Mouse (Mus musculus) forebrain, embryonic 15.5 days (tissue): ENCODE data around the gene Zfp652. TPM values are rescaled to one million over a fixed set of nuclear protein-coding genes. Genes with fewer than 3 reads are reported as not detected.
A peak's percentile ranks its signal among the peaks of the same experiment; 100 is the strongest.
"Not testable (repeated sequence)": the region's sequence is repeated elsewhere in the genome, so short reads cannot be mapped to it uniquely, and the experiment has no call there.

Experiments
- ATAC-seq: fragments of 200-750 bp; cut with Nextera tagmentation; replicated peaks from 2 replicates; pipeline ENCODE4 v1.8.0; 2017; ENCODE audit warnings: mild to moderate bottlenecking, moderate TSS enrichment, moderate library complexity
- H3K27ac ChIP-seq: fragments of 300-500 bp; sonication (generic); replicated peaks from 2 replicates; pipeline ENCODE4 v1.5.1; 2015; ENCODE audit warnings: mild to moderate bottlenecking, inconsistent platforms
- H3K27me3 ChIP-seq: fragments of 300-500 bp; sonication (generic); 2 replicates; pipeline ENCODE4 v1.6.1; 2015; ENCODE audit warnings: inconsistent platforms
- H3K36me3 ChIP-seq: fragments of 300-500 bp; sonication (generic); 2 replicates; pipeline ENCODE4 v1.6.1; 2015; ENCODE audit warnings: mild to moderate bottlenecking, inconsistent platforms
- H3K4me1 ChIP-seq: fragments of 300-500 bp; sonication (generic); 2 replicates; pipeline ENCODE4 v1.6.1; 2015; ENCODE audit warnings: inconsistent platforms
- H3K4me2 ChIP-seq: fragments of 300-500 bp; sonication (generic); replicated peaks from 2 replicates; pipeline ENCODE4 v1.6.1; 2015; ENCODE audit warnings: mild to moderate bottlenecking, inconsistent platforms
- H3K4me3 ChIP-seq: fragments of 300-500 bp; sonication (generic); 2 replicates; pipeline ENCODE4 v1.5.1; 2015; ENCODE audit warnings: mild to moderate bottlenecking, inconsistent platforms
- H3K9ac ChIP-seq: fragments of 300-500 bp; sonication (generic); replicated peaks from 2 replicates; pipeline ENCODE4 v1.6.1; 2015; ENCODE audit warnings: mild to moderate bottlenecking, inconsistent platforms
- H3K9me3 ChIP-seq: fragments of 300-500 bp; sonication (generic); 2 replicates; pipeline ENCODE4 v1.6.1; 2016; ENCODE audit warnings: inconsistent platforms
- WGBS: fragments of 180-500 bp; shearing (Covaris S2); methylation state at CpG from one replicate; pipeline ENCODE4 v1.1.7; 2015; ENCODE audit warnings: mixed read lengths; 5-methylcytosine and 5-hydroxymethylcytosine counted together
- polyA plus RNA-seq: library from polyadenylated mRNA; unstranded; fragments of >200 nt; fragmentation: Nextera tagmentation; extraction: Ambion mirVana; gene quantifications from 2 replicates; pipeline ENCODE4 v1.2.1, GENCODE M21; 2015

Gene Zfp652
- polyA plus RNA-seq, 1 experiment from 2014 or later, result 35.4 TPM

DNA sequence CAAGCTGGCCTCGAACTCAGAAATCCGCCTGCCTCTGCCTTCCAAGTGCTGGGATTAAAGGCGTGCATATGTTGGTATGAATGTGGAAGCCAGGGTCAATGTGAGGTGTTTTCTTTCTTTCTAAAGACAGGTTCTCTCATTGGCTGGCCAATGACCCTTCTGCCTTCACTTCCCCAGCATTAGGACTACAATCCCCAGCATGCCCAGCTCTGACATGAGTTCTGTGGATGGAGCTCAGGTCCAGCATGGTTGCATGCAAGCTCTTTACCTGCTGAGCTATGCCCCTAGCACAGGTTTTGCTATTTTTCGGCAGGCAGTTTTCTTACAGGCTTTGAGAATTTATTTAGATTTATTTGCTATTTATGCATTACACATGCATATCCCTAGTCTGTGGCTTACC lies 144.8 kb downstream of the Zfp652 start:
- no peak for ATAC-seq
- H3K9ac ChIP-seq, result no peak overlapping the region
- 0 out of 2 replicates have a peak overlapping the region, but pooled peaks have one; percentile 93 for H3K27ac ChIP-seq
- peaks cover 15% of the 10 kb centered on the region for H3K4me1 ChIP-seq
- no peaks in the 10 kb centered on the region for H3K36me3 ChIP-seq
- H3K9me3 ChIP-seq, result 0 out of 2 replicates have a peak, but pooled peaks cover 4% of the 10 kb centered on the region
- H3K27me3 ChIP-seq, result no peaks in the 10 kb centered on the region
- 85% methylated on average over 4 of the region's 4 CpGs for WGBS
- peak overlapping the region; percentile 87 for H3K4me3 ChIP-seq
- H3K4me2 ChIP-seq, result peak overlapping the region; percentile 63

DNA sequence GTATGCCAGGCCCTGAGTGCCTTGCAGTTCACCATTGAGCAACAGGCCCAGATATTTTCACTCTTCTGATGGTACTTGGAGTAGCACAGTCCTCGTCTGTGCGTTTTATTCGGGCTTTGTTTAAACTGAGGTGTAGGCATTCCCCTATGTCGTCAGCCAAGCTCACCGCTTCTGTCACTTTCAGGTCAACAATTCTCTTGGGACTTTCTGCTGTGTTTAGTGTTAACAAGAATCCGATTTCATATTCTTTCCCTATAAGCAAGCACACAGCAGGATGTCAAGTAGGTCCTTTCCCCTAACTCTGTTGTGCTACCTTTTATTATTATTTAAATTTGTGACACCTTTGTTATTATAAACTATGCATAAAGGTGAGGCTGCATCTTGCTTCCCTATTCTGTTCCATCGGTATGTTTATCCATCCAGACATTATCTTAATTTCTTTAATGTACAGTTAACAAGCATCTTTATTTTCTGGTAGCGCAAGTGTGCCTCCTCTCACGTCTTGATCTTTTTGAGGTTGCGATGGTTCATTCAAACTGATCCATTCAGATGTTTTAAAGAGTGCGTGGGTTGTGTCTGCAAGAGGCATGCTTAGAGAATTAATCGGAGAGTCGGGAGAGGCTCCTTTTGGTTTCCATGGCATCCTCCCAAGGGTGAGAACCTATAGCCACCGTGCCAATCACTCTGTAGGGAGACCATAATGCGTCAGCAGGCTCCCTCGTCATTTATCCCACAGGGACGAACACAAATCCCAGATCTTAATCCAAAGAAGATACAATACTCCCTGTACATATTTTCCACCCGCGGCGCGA lies 145.4 kb downstream of the Zfp652 start:
- Histone ChIP-seq H3K4me1 (peaks cover 15% of the 10 kb centered on the region), H3K4me3 (peak overlapping the region; percentile 87), H3K9me3 (0 out of 2 replicates have a peak, but pooled peaks cover 4% of the 10 kb centered on the region), H3K36me3 (no peaks in the 10 kb centered on the region), H3K27ac (peak overlapping the region; percentile 93), H3K9ac (peak overlapping the region; percentile 63), H3K27me3 (no peaks in the 10 kb centered on the region), H3K4me2 (peak overlapping the region; percentile 63)
- WGBS, result 14% methylated on average over 21 of the region's 21 CpGs
- ATAC-seq, result peak; percentile 14; the same call in 1 of the 2 replicates

DNA sequence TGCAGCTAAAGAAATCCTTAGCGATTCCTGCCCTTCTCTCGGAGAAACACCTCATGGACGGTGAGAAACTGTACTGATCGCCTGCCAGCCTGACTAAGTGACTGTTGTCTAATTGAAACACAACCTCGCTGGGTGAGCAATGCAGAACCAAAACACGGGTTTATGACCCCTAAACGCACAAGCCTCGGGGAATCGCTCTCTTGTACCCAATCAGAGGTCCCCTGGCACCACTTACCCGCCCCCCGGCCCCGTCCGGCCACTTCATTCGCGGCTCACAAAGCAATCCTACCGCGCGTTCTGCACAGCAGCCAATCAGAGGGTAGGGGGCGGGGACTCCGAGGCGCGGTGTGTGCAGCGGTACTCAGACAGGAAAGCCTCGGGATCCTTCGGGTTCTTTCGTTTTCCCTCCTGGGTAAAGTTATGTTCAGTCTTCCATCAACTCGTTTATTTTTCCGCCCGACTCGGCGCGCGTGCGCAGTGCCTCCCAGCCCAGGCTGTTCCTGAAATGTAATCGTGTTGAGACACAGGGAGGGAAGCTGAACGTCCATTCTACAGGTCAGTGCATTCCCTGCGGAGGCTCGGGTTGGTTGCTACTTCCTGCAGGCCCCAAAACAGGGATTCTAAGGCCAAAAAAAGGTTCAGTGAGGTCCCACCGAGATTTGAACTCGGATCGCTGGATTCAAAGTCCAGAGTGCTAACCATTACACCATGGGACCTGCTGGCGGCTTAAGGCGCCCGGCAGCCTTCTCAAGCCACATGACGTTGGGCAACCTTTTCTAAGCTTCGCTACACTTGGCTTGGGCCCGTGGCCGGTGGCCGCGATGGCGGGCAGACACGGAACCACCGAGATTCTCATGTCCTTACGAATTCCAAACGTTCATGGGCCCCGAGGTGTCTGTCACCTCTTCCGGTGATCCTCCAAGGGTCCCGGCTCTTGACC lies 146.3 kb downstream of the Zfp652 start:
- H3K4me1 ChIP-seq, result peaks cover 15% of the 10 kb centered on the region
- H3K36me3 ChIP-seq, result no peaks in the 10 kb centered on the region
- peak overlapping the region; percentile 63 for H3K9ac ChIP-seq
- H3K9me3 ChIP-seq, result no peaks in the 10 kb centered on the region
- H3K27ac ChIP-seq, result peak overlapping the region; percentile 93
- H3K27me3 ChIP-seq, result no peaks in the 10 kb centered on the region
- H3K4me2 ChIP-seq, result peak overlapping the region; percentile 63
- under 1% methylated on average over 58 of the region's 58 CpGs for WGBS
- peak; percentile 100 for ATAC-seq
- H3K4me3 ChIP-seq, result peak overlapping the region; percentile 87

GRCm38 (mm10) chr11:95859468-95859855 lies 147.0 kb downstream of the Zfp652 start:
- H3K27ac ChIP-seq, result peak overlapping the region; percentile 93
- peak overlapping the region; percentile 63 for H3K4me2 ChIP-seq
- no peaks in the 10 kb centered on the region for H3K9me3 ChIP-seq
- H3K4me3 ChIP-seq, result peak overlapping the region; percentile 87
- under 1% methylated on average over 35 of the region's 35 CpGs for WGBS
- ATAC-seq, result peak; percentile 66
- H3K4me1 ChIP-seq, result peaks cover 15% of the 10 kb centered on the region
- H3K27me3 ChIP-seq, result no peaks in the 10 kb centered on the region
- peak overlapping the region; percentile 58 for H3K9ac ChIP-seq
- H3K36me3 ChIP-seq, result no peaks in the 10 kb centered on the region

DNA sequence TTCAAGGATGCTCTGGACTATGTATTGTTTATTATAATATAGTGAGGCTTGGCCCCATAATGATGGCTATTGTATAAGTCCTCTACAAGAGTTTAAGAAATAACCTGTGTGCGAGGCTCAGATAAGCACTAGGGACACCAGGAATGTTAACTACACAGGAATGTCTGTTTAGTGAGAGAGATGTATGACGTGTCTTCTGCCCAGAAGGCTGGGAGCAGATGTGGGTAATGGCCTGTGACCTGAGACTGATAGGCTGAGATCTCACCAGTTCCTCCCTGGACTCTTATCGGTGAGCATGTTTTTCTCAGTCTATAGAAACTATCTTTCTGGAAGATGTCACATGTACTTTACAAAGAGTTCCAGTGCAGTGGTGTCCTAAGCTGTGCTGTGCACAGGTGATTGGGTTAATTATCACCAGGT lies 147.6 kb downstream of the Zfp652 start:
- Histone ChIP-seq H3K27ac (no peak overlapping the region), H3K9ac (peak overlapping the region; percentile 58; the same call in 1 of the 2 replicates), H3K4me1 (peaks cover 15% of the 10 kb centered on the region), H3K36me3 (no peaks in the 10 kb centered on the region), H3K27me3 (no peaks in the 10 kb centered on the region), H3K4me3 (peak overlapping the region; percentile 87), H3K9me3 (no peaks in the 10 kb centered on the region), H3K4me2 (peak overlapping the region; percentile 63)
- no peak for ATAC-seq
- WGBS, result 39% methylated on average over 3 of the region's 3 CpGs

DNA sequence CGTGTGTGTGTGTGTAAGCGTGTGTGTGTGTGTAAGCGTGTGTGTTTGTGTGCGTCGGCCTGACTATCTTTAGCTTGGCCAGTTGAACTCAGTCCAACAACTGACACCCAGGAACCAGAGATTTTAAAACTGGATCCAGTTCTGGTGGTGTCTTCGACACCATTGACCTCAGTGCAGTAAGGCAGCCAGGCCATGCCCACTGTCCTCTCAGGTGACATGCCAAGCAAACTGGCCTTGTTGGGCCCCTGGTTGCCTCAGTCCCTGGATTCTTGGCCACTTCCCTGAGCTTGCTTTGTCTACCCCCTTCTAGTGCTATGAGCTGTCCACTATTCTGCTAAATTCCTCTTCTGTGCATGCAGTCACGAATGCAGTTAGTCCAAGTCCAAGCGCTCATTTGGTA lies 148.9 kb downstream of the Zfp652 start:
- Histone ChIP-seq H3K27ac (no peak overlapping the region), H3K4me3 (no peak overlapping the region), H3K4me1 (peaks cover 15% of the 10 kb centered on the region), H3K36me3 (no peaks in the 10 kb centered on the region), H3K4me2 (no peak overlapping the region), H3K9ac (no peak overlapping the region), H3K9me3 (no peaks in the 10 kb centered on the region), H3K27me3 (no peaks in the 10 kb centered on the region)
- WGBS, result 93% methylated on average over 8 of the region's 8 CpGs
- ATAC-seq, result no peak

DNA sequence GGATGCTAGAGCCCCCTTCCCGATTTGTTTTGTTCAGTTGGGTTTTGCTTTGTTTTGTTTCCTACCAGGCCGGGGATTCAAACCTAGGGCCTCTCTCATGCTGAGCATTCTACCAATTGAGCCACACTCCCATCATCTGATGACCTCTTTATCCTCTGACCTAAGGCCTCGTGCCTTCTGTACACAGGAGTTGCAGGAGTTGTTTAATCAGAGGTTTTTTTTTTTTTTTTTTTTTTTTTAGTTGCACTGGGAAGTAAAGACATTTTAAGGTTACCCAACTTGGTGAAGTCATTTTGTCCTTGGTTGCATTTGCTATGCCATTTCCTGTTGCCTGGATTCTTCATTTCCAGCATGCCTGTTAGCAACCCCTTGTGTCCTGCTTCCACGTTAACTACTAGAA lies 157.0 kb downstream of the Zfp652 start:
- ATAC-seq, result no peak
- H3K9me3 ChIP-seq, result no peaks in the 10 kb centered on the region
- no peaks in the 10 kb centered on the region for H3K27me3 ChIP-seq
- H3K4me3 ChIP-seq, result no peak overlapping the region
- no peak overlapping the region for H3K9ac ChIP-seq
- WGBS, result 78% methylated on average over 4 of the region's 4 CpGs
- no peaks in the 10 kb centered on the region for H3K4me1 ChIP-seq
- no peak overlapping the region for H3K27ac ChIP-seq
- H3K4me2 ChIP-seq, result no peak overlapping the region
- H3K36me3 ChIP-seq, result no peaks in the 10 kb centered on the region

DNA sequence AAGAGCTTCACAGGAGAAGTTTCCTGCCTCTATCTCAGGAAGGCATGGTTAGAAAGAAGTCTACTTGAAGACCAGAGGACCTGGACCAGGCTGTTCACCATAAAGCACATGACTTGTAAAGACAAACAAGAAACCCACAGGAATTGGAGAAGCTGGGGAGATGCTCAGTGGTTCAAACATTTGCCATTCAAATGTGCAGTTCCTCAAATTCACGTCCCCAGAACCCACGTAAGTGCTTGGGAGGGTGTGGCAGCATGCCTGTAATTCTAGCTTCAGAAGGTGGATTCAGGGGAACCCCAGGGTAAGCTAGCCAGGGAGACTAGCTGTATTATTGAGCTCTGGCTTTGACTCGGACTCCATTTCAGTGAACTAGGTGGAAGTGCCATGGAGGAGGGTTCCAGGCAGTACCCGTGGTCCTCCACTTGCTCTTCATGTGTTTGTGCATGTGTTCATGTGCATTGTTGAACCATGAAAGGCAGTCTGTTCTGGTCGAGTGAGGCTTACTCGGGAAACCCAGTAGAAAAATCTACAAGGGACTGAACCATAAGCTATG lies 157.5 kb downstream of the Zfp652 start:
- Histone ChIP-seq H3K27ac (no peak overlapping the region), H3K4me2 (no peak overlapping the region), H3K4me3 (no peak overlapping the region), H3K9ac (no peak overlapping the region), H3K4me1 (no peaks in the 10 kb centered on the region), H3K36me3 (no peaks in the 10 kb centered on the region), H3K27me3 (no peaks in the 10 kb centered on the region), H3K9me3 (no peaks in the 10 kb centered on the region)
- WGBS, result 70% methylated on average over 6 of the region's 6 CpGs
- ATAC-seq, result no peak

GRCm38 (mm10) chr11:95875804-95876203 lies 163.3 kb downstream of the Zfp652 start:
- Histone ChIP-seq H3K4me3 (no peak overlapping the region), H3K9ac (no peak overlapping the region), H3K27ac (no peak overlapping the region), H3K4me1 (no peaks in the 10 kb centered on the region), H3K36me3 (no peaks in the 10 kb centered on the region), H3K4me2 (no peak overlapping the region), H3K9me3 (no peaks in the 10 kb centered on the region), H3K27me3 (no peaks in the 10 kb centered on the region)
- ATAC-seq, result no peak
- WGBS, result 20% methylated on average over 9 of the region's 9 CpGs

DNA sequence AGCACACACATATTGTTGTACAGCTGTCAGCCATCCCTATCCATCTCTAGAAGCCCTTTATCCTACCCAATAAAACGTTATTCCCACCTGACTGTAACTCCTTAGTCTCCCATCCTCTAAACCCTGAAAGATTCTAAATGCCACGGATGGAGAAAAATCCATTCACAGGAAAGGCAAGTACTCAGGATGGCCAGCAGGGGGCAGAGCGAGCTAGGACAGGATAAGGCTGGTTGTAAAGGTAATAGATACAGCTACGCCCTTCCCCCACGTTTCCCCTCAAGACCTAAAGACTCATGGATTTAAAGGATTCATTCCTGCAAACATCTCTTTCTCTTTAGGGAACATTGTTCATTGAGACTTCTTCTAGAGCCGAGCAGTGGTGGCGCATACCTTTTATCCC lies 163.8 kb downstream of the Zfp652 start:
- H3K27me3 ChIP-seq, result no peaks in the 10 kb centered on the region
- H3K9ac ChIP-seq, result no peak overlapping the region
- H3K9me3 ChIP-seq, result no peaks in the 10 kb centered on the region
- WGBS, result 21% methylated on average over 7 of the region's 7 CpGs
- no peak overlapping the region for H3K4me3 ChIP-seq
- H3K36me3 ChIP-seq, result no peaks in the 10 kb centered on the region
- H3K27ac ChIP-seq, result no peak overlapping the region
- no peaks in the 10 kb centered on the region for H3K4me1 ChIP-seq
- no peak for ATAC-seq
- no peak overlapping the region for H3K4me2 ChIP-seq

GRCm38 (mm10) chr11:95879861-95880260 lies 167.4 kb downstream of the Zfp652 start:
- H3K4me1 ChIP-seq, H3K36me3 ChIP-seq, H3K27ac ChIP-seq, H3K27me3 ChIP-seq, H3K9me3 ChIP-seq, H3K4me3 ChIP-seq, ATAC-seq, H3K4me2 ChIP-seq, H3K9ac ChIP-seq: not testable (repeated sequence)
- WGBS, result 86% methylated on average over 2 of the region's 2 CpGs
